Mouse (Mus musculus): ENCODE data around the gene Sh3d19.

DNA sequence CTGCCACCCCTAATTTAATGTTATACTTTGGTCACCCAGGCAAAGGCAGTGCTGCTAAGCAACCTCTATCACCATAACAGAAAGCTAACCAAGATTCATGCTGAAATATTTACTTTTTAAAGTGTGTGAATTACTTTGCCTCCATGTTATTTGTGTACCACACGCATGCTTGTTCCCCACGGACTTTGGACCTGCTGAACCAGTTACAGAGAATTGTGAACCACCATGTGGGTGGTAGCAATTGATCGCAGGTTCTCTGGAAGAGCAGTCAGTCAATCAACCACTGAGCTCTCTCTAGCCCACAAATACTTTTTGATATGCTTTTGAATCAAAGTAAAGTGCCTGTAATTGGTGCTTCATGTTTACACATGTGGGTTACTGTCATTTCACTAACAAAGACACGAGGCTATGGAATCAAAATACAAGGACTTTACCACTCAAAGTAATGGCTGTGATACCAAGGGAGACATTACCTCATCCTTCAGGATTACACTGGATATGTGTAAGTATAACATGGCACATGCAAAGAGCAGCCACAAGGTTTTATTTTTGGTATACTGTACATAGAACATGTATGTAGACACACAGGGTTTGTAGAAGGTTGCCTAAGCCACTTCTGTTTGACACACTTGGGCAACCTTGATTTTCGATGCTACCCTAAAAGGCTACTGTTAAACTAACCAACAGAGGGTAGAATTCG, 164.2 kb downstream of the Sh3d19 start:
- no peak for TF ChIP-seq CTCF (IDR thresholded peaks at IDR 0.05; ENCODE audit: low read depth, low read length)
- no peak for TF ChIP-seq GATA1 (IDR thresholded peaks at IDR 0.05; ENCODE audit: borderline replicate concordance, low read length)
- TF ChIP-seq POLR2AphosphoS5 (IDR thresholded peaks at IDR 0.05; ENCODE audit: insufficient replicate concordance, low read depth, low read length), result no peak; the same call in 1 of the 2 replicates
- no peak for TF ChIP-seq GATA2 (IDR thresholded peaks at IDR 0.05; ENCODE audit: borderline replicate concordance, low read depth, low read length)
- no peak for TF ChIP-seq TAL1 (conservative IDR thresholded peaks at IDR 0.05; ENCODE audit: low read depth, low read length)

All from G1E (cell line).